Mouse (Mus musculus) megakaryocyte, embryonic 14.5 days (primary cell): ENCODE measurements around the gene Patl2. TPM values are rescaled to one million over a fixed set of nuclear protein-coding genes. Genes with fewer than 3 reads are reported as not detected.

Experiments used
- H3K27me3 ChIP-seq: replicated peaks from 2 replicates; pipeline ENCODE3; 2012; ENCODE audit warnings: inconsistent platforms
- H3K36me3 ChIP-seq: replicated peaks from 2 replicates; pipeline ENCODE3; 2012; ENCODE audit warnings: low read length, inconsistent platforms, mixed read lengths
- H3K4me1 ChIP-seq: 2 replicates; pipeline ENCODE4 v1.6.1; 2012; ENCODE audit warnings: inconsistent platforms
- H3K4me3 ChIP-seq: replicated peaks from 2 replicates; pipeline ENCODE3; 2012; ENCODE audit warnings: moderate library complexity, mild to moderate bottlenecking, inconsistent platforms
- H3K9me3 ChIP-seq: 2 replicates; pipeline ENCODE4 v1.6.1; 2012; ENCODE audit warnings: inconsistent platforms
- FLI1 ChIP-seq: IDR thresholded peaks from 2 replicates; pipeline ENCODE4 v1.6.1; 2012; ENCODE audit warnings: low read length, inconsistent platforms, mixed read lengths
- GATA1 ChIP-seq: IDR thresholded peaks from 3 replicates; pipeline ENCODE4 v1.6.1; 2012; ENCODE audit warnings: mixed read lengths, low read length, inconsistent platforms, borderline replicate concordance
- polyA plus RNA-seq: library from polyadenylated mRNA; stranded (reverse); fragments of >175 nt; gene quantifications from 2 replicates; pipeline ENCODE4 v1.2.3, GENCODE M21; 2012; ENCODE audit warnings: low replicate concordance; ENCODE audit not compliant: insufficient read depth

The Patl2 gene
- polyA plus RNA-seq, 1 experiment: not detected

GRCm38 (mm10) chr2:122146687-122147086 is 39.3 kb downstream of the Patl2 start:
- Histone ChIP-seq H3K9me3 (no peaks in the 10 kb centered on the region), H3K4me1 (peaks cover 44% of the 10 kb centered on the region), H3K36me3 (peaks cover 20% of the 10 kb centered on the region), H3K4me3 (peak overlapping the region; percentile 95), H3K27me3 (no peaks in the 10 kb centered on the region)
- TF ChIP-seq GATA1: no peak
- no peak for TF ChIP-seq FLI1

GRCm38 (mm10) chr2:122145756-122146155 is 40.2 kb downstream of the Patl2 start:
- Histone ChIP-seq H3K4me3 (no peak overlapping the region), H3K27me3 (no peaks in the 10 kb centered on the region), H3K36me3 (peaks cover 11% of the 10 kb centered on the region), H3K9me3 (no peaks in the 10 kb centered on the region), H3K4me1 (peaks cover 35% of the 10 kb centered on the region)
- TF ChIP-seq FLI1 (no peak), GATA1 (no peak)

GRCm38 (mm10) chr2:122143111-122143510 is 42.9 kb downstream of the Patl2 start:
- Histone ChIP-seq H3K27me3 (no peaks in the 10 kb centered on the region), H3K9me3 (no peaks in the 10 kb centered on the region), H3K4me3 (no peak overlapping the region), H3K36me3 (no peaks in the 10 kb centered on the region), H3K4me1 (peaks cover 17% of the 10 kb centered on the region)
- TF ChIP-seq FLI1: no peak
- no peak for TF ChIP-seq GATA1

- H3K27me3 ChIP-seq: no peaks in the 10 kb centered on the region
- no peaks in the 10 kb centered on the region for H3K36me3 ChIP-seq
- no peak for TF ChIP-seq GATA1
- TF ChIP-seq FLI1: no peak
- H3K9me3 ChIP-seq: peaks cover 3% of the 10 kb centered on the region
- peaks cover 18% of the 10 kb centered on the region for H3K4me1 ChIP-seq
- no peak overlapping the region for H3K4me3 ChIP-seq
These were observed 44.5 kb downstream of the Patl2 start for GRCm38 (mm10) chr2:122141332-122141967.

GRCm38 (mm10) chr2:122140815-122141214 is 45.2 kb downstream of the Patl2 start:
- Histone ChIP-seq H3K4me1 (peaks cover 16% of the 10 kb centered on the region), H3K27me3 (no peaks in the 10 kb centered on the region), H3K4me3 (no peak overlapping the region), H3K9me3 (peaks cover 5% of the 10 kb centered on the region), H3K36me3 (no peaks in the 10 kb centered on the region)
- TF ChIP-seq FLI1 (no peak), GATA1 (no peak)

GRCm38 (mm10) chr2:122137839-122138465 is 48.0 kb downstream of the Patl2 start:
- H3K4me1 ChIP-seq: peaks cover 18% of the 10 kb centered on the region
- peaks cover 5% of the 10 kb centered on the region for H3K9me3 ChIP-seq
- no peaks in the 10 kb centered on the region for H3K27me3 ChIP-seq
- TF ChIP-seq GATA1 (no peak), FLI1 (no peak)
- H3K36me3 ChIP-seq: no peaks in the 10 kb centered on the region
- peak overlapping the region; percentile 6 for H3K4me3 ChIP-seq

- no peaks in the 10 kb centered on the region for H3K36me3 ChIP-seq
- H3K4me1 ChIP-seq: peaks cover 14% of the 10 kb centered on the region
- H3K9me3 ChIP-seq: peaks cover 5% of the 10 kb centered on the region
- no peak for TF ChIP-seq GATA1
- peaks cover 24% of the 10 kb centered on the region for H3K27me3 ChIP-seq
- H3K4me3 ChIP-seq: no peak overlapping the region
These were observed 53.4 kb downstream of the Patl2 start for GRCm38 (mm10) chr2:122132618-122133017.

GRCm38 (mm10) chr2:122132078-122132477 is 53.9 kb downstream of the Patl2 start:
- TF ChIP-seq GATA1 (no peak), FLI1 (no peak)
- Histone ChIP-seq H3K9me3 (peaks cover 5% of the 10 kb centered on the region), H3K36me3 (no peaks in the 10 kb centered on the region), H3K4me3 (no peak overlapping the region), H3K27me3 (peaks cover 30% of the 10 kb centered on the region), H3K4me1 (peaks cover 16% of the 10 kb centered on the region)

GRCm38 (mm10) chr2:122127635-122128034 is 58.4 kb downstream of the Patl2 start:
- peak overlapping the region; percentile 40 for H3K4me3 ChIP-seq
- TF ChIP-seq FLI1: no peak
- no peak for TF ChIP-seq GATA1
- peaks cover 44% of the 10 kb centered on the region for H3K27me3 ChIP-seq
- H3K9me3 ChIP-seq: no peaks in the 10 kb centered on the region
- H3K4me1 ChIP-seq: peaks cover 41% of the 10 kb centered on the region
- H3K36me3 ChIP-seq: no peaks in the 10 kb centered on the region

GRCm38 (mm10) chr2:122126765-122127347 is 59.1 kb downstream of the Patl2 start:
- Histone ChIP-seq H3K4me3 (no peak overlapping the region), H3K36me3 (no peaks in the 10 kb centered on the region), H3K27me3 (peaks cover 44% of the 10 kb centered on the region), H3K9me3 (no peaks in the 10 kb centered on the region), H3K4me1 (peaks cover 43% of the 10 kb centered on the region)
- TF ChIP-seq GATA1: no peak
- TF ChIP-seq FLI1: no peak
